Mouse (Mus musculus) liver, adult 10 weeks (tissue): ENCODE results near the gene Pdzd4. TPM values are rescaled to one million over a fixed set of nuclear protein-coding genes. Genes with fewer than 3 reads are reported as not detected.

ENCODE experiments used
- polyA plus RNA-seq: library from polyadenylated mRNA; stranded (reverse); fragments of 350-450 nt; fragmentation: Illumina TruSeq; extraction: RNeasy Lipid Tissue Mini Kit (QIAGEN cat#74804); gene quantifications from one replicate; pipeline ENCODE4 v1.2.3, GENCODE M21; 2014; ENCODE audit warnings: low read depth, low replicate concordance

Pdzd4 gene
- polyA plus RNA-seq: not detected

DNA sequence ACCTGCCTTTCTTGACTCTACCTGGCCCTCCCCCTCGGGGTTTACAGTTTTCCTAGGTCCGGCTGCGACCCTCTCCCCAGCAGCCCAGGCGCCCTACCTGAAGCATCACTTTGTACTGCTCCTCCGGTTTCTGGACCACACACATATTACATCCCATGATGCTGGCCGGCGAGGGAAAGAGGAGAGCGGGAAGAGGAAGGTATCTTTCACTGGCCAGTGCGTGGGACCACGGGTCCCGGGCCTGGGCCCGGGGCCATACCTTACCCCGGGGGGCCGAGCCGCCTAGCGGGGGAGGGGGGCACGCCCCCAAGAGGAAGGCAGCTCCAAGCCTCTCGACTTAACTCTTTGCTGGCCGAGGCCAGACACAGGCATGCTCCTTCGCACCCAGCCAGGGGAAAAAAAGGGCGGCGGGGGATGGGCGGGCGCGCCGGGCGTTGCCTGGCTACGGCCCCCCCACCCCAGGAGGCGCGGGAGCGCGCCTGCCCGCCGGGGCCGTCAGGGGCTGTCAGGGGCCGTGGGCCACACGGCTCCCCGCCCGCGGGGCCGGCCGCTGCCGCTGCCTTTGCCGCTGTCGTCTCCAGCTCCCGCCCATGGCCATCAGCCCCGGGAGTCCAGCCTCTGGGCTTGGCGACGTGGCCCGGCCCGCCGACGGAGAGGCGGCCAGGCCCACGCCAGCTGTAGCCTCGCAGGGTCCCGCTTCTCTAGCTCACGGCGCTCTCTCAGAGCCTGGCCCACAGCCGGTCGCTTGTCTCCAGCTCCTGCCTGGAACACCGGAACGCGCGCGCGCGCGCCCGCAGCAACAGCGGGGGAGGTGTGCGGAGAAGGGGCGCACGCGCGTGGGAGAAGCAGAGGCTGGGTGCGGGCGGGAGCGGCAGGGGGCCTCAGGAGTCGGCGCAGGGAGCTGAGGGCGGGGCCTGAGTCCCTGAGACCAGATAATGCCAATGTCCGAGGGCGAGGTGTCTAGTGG is at the start of gene Pdzd4:
TSS of gene Pdzd4 (minus strand) at position 785 of the 967 bp plus-strand sequence.

DNA sequence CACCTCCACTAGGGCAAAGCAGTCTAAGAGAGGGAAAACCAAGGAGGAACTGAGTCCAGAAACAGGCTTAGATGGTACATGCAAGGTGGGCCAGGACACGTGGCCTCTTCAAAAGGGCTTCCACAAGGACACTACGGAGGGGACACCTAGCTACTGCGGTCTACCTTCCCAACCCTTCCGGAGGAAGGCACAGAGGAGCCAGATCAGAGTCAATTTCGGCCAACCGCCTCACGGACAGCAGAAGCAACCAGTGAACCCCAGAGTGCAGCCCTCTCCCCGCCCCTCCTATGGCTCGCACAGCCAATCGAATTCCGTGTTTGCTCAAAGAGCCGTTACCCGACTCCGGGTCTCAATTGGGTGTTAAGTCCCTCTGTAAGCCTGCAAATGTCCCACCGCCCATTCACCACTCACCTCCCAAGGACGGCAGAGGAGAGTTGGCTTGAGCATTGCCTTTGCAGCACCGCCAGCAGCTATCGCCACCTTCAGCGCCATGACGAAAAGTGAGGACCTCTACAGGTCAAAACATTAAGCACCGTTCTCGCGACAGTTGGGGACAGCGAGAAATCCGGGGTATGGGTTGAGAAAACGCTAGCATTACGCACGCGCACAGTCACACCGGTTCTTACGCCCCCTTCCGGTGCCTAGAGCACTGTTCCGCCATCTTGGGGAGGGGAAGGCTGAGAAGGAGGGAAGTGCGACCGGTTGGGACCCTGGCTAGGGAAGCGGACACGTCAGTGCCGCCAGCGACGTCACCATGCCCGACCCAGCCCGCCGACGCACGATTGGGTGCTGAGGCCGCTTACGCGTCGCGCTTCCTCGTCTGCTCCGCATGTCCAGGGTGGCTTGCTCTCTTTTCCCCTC is 38.2 kb downstream of the Pdzd4 start, which contains the start of the genes Idh3g and Ssr4:
TSS of gene Idh3g (minus strand) at position 534 of the 861 bp plus-strand sequence.
TSS of gene Ssr4 (plus strand) at position 665 of the 861 bp plus-strand sequence.

DNA sequence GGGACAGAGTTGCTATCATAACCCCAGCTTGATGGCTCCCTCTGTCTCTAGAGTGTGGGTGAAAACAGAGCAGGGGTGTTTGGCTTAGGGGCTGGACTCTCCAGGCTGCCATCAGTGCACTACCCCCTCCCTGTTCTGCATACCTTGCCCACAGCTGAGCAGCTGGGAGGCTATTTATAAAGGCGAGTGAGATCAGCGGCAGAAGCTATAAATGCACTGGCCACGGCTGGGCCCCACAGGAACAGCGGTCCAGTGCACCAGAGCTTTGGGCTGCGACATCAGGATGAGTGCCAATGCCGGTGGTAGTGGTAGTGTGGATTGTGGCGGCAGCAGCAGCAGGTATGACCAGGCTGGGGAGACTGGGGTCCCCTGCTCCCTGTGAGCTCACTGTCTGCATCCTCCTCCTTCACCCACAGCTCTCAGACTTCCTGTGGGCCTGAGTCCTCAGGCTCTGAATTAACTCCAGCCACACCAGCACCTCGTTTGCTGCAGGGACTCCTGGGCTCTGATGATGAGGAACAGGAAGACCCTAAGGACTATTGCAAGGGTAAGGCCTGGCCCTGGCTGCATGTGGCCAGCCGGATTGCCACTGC is 50.5 kb downstream of the Pdzd4 start, which contains the start of gene Srpk3:
TSS of gene Srpk3 (plus strand) at position 238 of the 593 bp plus-strand sequence.

DNA sequence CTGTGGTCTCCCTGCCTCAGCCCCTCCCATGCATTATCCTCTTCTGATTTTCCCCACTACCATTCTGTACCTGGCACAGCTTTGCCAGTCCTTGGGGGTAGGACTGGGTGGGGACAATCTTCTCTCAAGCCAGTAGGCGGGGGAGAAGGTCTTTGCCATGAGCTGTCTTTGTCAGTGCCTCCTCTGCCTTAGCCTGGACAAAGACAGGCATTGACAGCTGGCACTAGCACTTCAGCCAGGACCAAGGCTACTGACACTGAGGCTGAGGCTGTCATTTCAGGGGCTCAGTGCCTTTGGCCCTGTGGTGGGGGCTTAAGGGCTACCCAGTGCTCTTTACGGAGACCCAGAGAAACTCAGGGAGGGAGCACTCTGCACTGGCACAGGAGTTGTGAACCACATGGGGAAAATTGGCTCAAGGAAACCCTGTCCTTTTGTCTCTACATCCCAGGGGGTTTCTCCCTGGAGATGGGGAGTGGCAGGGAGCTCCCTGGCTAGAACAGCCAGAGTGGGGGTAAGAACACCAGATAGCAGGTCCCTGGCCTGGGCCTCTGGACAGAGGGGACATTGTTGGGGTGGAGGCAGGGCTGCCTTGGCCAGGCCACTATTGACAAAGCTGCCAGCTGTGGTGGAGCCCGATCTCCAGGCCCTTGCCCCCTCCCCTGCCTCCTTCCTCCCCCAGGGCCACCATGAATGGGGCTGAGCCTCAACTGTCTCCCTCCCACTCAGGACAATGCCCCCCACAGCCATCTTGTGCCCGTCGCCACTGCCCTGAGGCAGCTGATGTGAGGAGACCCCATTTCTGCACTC is 68.2 kb downstream of the Pdzd4 start, which contains the start of gene Plxnb3:
TSS of gene Plxnb3 (plus strand) at position 757 of the 807 bp plus-strand sequence.

Other genes with a start within 250 kb of the Pdzd4 start
- not detected for gene Dusp9, start 185.6 kb downstream of the Pdzd4 start, polyA plus RNA-seq
- gene Pnck, start 164.9 kb downstream of the Pdzd4 start, polyA plus RNA-seq: not detected
- 1.7 TPM for gene Slc6a8, start 151.8 kb downstream of the Pdzd4 start, polyA plus RNA-seq
- gene Bcap31, start 108.8 kb downstream of the Pdzd4 start, polyA plus RNA-seq: 177 TPM
- 3.3 TPM for gene Abcd1, start 108.4 kb downstream of the Pdzd4 start, polyA plus RNA-seq
- gene Plxnb3, start 67.9 kb downstream of the Pdzd4 start, polyA plus RNA-seq: not detected
- not detected for gene Srpk3, start 50.6 kb downstream of the Pdzd4 start, polyA plus RNA-seq
- 30.7 TPM for gene Idh3g, start 38.1 kb downstream of the Pdzd4 start, polyA plus RNA-seq
- 45.6 TPM for gene Ssr4, start 37.9 kb downstream of the Pdzd4 start, polyA plus RNA-seq
- not detected for gene Avpr2, start 67.1 kb upstream of the Pdzd4 start, polyA plus RNA-seq
- gene L1cam, start 71.1 kb upstream of the Pdzd4 start, polyA plus RNA-seq: not detected
- gene Arhgap4, start 96.9 kb upstream of the Pdzd4 start, polyA plus RNA-seq: 0.45 TPM
- gene Naa10, start 97.0 kb upstream of the Pdzd4 start, polyA plus RNA-seq: 11.0 TPM
- 1.1 TPM for gene Renbp, start 105.9 kb upstream of the Pdzd4 start, polyA plus RNA-seq
- 12.6 TPM for gene Hcfc1, start 141.4 kb upstream of the Pdzd4 start, polyA plus RNA-seq
- 27.4 TPM for gene Irak1, start 198.9 kb upstream of the Pdzd4 start, polyA plus RNA-seq